8 mouse cellular contexts compared by ENCODE assay signal in genomic region chr17:36032351-36032875, GRCm38 (mm10). TPM values are rescaled to one million over a fixed set of nuclear protein-coding genes. Genes with fewer than 3 reads are reported as not detected.
DNase-seq lines count a peak whose midpoint lies in the region; ATAC-seq and TF ChIP-seq lines count a peak whose summit lies in the region.
"Not testable (repeated sequence)": the region's sequence is repeated elsewhere in the genome, so short reads cannot be mapped to it uniquely, and the experiment has no call there.

Gene H2-T23, minus strand, starts transcription at chr17:36032855.

- intact Hi-C loops in left cerebral cortex, postnatal 36 days (cut with DNase I), result not testable (repeated sequence)

- CTCF ChIA-PET in Patski (lab: Charles Lee), result interaction anchor here (1.2 to 3.1 kb wide), 2 partner anchors 32 to 35 kb away, joined by 4 to 12 read pairs; no protein-coding TSS in a partner anchor

- H3K27ac ChIP-seq in macrophage, result peak within 1 kb of the TSS; percentile 65

- peaks cover 21% of the 10 kb centered on the region for H3K79me2 ChIP-seq in macrophage (ENCODE audit: inconsistent target)

- peaks cover 10% of the 10 kb centered on the region for H3K36me3 ChIP-seq in macrophage (ENCODE audit: inconsistent target)

- not testable (repeated sequence) for DNase-seq in Patski (ENCODE audit: low read depth, low spot score)
- DNase-seq in embryo, embryonic 9.5 days (ENCODE audit: extremely low spot score), result peak; percentile 48
- DNase-seq in heart, adult 11 months, result peak; percentile 99
- peak in 1 of 2 experiments; percentile 18 for DNase-seq in left cerebral cortex, postnatal 36 days (ENCODE audit: low spot score in 2 of 2)
- DNase-seq in ovary, postnatal 36 days (ENCODE audit: low spot score), result peak; percentile 43
- DNase-seq in urinary bladder, adult 18-20 months (ENCODE audit: low spot score in 2 of 2), result peak; percentile 49 to 55

- peak; percentile 50 for ATAC-seq in Patski
- peak; percentile 87 for ATAC-seq in inflammation-experienced regulatory T-cells, adult 6 months

- POLR2A ChIA-PET in Patski (lab: Charles Lee), result not testable (repeated sequence)

- TF ChIP-seq CTCF in Patski (IDR thresholded peaks at IDR 0.05), result not testable (repeated sequence)

- not testable (repeated sequence) for H3K27me3 ChIP-seq in Patski

- 1% methylated on average over 17 of the region's 25 CpGs for WGBS in macrophage (ENCODE audit: missing documents)

- in situ Hi-C loops in Patski (cut with MboI; ENCODE audit: low pct_unique_long_range_greater_than_20kb), result loop anchor here (10.0 kb wide), 1 partner anchor 82 kb away; no protein-coding TSS in a partner anchor

- H3K4me3 ChIP-seq in macrophage (ENCODE audit: inconsistent target), result peak within 1 kb of the TSS; percentile 68

RNA-seq across cellular contexts. Expression of gene H2-T23, which starts in this region (rescaled TPM):
- 28.3 TPM for polyA plus RNA-seq in Patski (2021)
- polyA plus RNA-seq in inflammation-experienced regulatory T-cells, adult 6 months (2017; shearing (Covaris generic)), result 1,000 to 10,000 TPM in 1 of 3 experiments, 100 to 1,000 TPM in 2; 834 to 1,491 (median 990) TPM
- total RNA-seq in left cerebral cortex, postnatal 36 days (2021), result 10 to 100 TPM; 12.6 to 15.1 TPM
- 100 to 1,000 TPM in 18 of 26 experiments, 10 to 100 TPM in 8; 50.2 to 670 (median 341) TPM for total RNA-seq in macrophage (2018; cell fraction: chromatin; rRNA removed)
- total RNA-seq in macrophage (2018; cell fraction: cytosol; rRNA removed), result 1,000 to 10,000 TPM in 9 of 26 experiments, 100 to 1,000 TPM in 17; 312 to 1,199 (median 634) TPM
- total RNA-seq in macrophage (2018; cell fraction: nucleus; rRNA removed), result 1,000 to 10,000 TPM in 10 of 26 experiments, 100 to 1,000 TPM in 16; 253 to 1,712 (median 806) TPM
- polyA plus RNA-seq in macrophage (2018), result 196 to 602 TPM (median 274 TPM) in 3 replicates
